ENCODE assay signal across 13 mouse cellular contexts in the genomic region with DNA sequence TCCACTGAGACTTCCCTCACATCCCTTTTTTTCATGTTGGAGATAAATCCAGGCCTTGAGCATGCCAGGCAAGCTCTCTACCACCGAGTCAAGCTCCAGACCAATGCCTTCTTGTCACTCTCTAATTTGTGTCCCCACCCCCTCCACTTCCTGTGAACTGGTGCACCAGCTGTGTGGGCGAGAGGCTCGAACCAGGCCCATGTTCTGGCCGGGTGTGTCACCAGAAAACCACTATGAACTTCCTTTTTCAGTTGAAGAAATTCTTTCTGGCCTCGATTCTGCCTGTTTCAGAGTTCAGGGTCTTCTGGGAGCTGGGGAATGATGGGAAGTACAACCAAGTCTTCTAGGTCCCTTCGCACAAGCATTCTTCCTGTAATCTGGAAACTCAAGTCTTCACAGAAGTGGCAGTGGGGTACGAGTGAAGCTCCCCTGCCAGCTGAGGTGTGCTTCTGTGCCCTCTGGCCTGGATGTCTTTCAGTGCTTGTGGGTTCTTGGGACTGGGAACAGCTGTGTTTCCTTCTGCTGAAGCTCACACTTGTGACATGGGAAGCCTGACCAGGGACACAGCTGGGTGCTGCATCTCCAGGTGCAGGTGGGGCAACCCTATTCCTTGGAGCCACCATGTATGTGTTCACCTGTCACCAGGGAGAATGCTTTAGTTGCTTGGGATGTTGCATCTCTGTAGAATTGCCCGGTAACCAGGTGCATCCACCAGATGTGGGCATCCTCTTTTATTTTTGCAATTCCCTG. TPM values are rescaled to one million over a fixed set of nuclear protein-coding genes. Genes with fewer than 3 reads are reported as not detected.
DNase-seq lines count a peak whose midpoint lies in the region; ATAC-seq and TF ChIP-seq lines count a peak whose summit lies in the region.
"Had no signal": no experiment of that assay in that cellular context is flagged by ENCODE, and none has a peak within 500 bp of the region (broad histone marks: within the 10 kb centered on the region; RNA-seq: fewer than 3 reads in every experiment).

No protein-coding gene starts in this region.

- dilution Hi-C loops in CH12.LX (cut with MboI; ENCODE audit: extremely low pct_ligation_motif_present, extremely low pct_unique_long_range_greater_than_20kb, low sequenced_read_pairs), result no loop called here

- peak; percentile 41 for DNase-seq in adrenal gland, postnatal 14 days
- no peak for DNase-seq in adrenal gland, adult 8-10 months
- peak; percentile 72 for DNase-seq in CH12.LX (ENCODE audit: extremely low read depth)
- DNase-seq in liver, postnatal 0 days, result peak; percentile 41
- peak; percentile 64 to 75 for DNase-seq in spleen, postnatal 4 days (ENCODE audit: low spot score in 2 of 2)
- no peak for DNase-seq in gastrocnemius, adult 18-20 months (ENCODE audit: low spot score)
- no peak for DNase-seq in left cerebral cortex, adult 8-10 months (ENCODE audit: low spot score in 2 of 2)
- no peak for DNase-seq in gastrocnemius, postnatal 25 days
- DNase-seq: cerebellum, adult 9-11 months; retina, postnatal 1 day had no signal

- H3K4me1 ChIP-seq in CH12.LX (ENCODE audit: control insufficient read depth in 1 of 2, insufficient read depth in 2 of 2), result peaks cover 13 to 39% of the 10 kb centered on the region in 2 experiments
- peaks cover 23% of the 10 kb centered on the region for H3K4me1 ChIP-seq in liver, postnatal 0 days (ENCODE audit: insufficient read depth)

- H3K4me3 ChIP-seq in CH12.LX (replicated peaks in 1 of 3; ENCODE audit: low read depth in 2 of 3, low read length in 2 of 3, poor library complexity in 1 of 3), result no peak overlapping the region
- H3K4me3 ChIP-seq in liver, postnatal 0 days (ENCODE audit: low read depth, low read length), result no peak overlapping the region
- H3K4me3 ChIP-seq: limb, embryonic 13.5 days had no signal

- peak; percentile 43 for TF ChIP-seq POLR2A in CH12.LX (IDR thresholded peaks at IDR 0.05; ENCODE audit: low read depth, low read length)

- H3K9me3 ChIP-seq in CH12.LX (replicated peaks; ENCODE audit: low read length), result no peaks in the 10 kb centered on the region
- no peaks in the 10 kb centered on the region for H3K9me3 ChIP-seq in liver, postnatal 0 days (ENCODE audit: low read length)
- H3K9me3 ChIP-seq: limb, embryonic 13.5 days had no signal

- no peak overlapping the region for H3K9ac ChIP-seq in CH12.LX (ENCODE audit: insufficient read depth, low read depth)
- H3K9ac ChIP-seq in liver, postnatal 0 days (replicated peaks), result no peak overlapping the region
- H3K9ac ChIP-seq: limb, embryonic 13.5 days had no signal

- H3K36me3 ChIP-seq in CH12.LX (replicated peaks in 1 of 2; ENCODE audit: control insufficient read depth in 1 of 2, insufficient read depth in 1 of 2, low read length in 1 of 2), result no peaks in the 10 kb centered on the region
- H3K36me3 ChIP-seq in liver, postnatal 0 days (replicated peaks; ENCODE audit: insufficient read depth, low read length), result no peaks in the 10 kb centered on the region
- H3K36me3 ChIP-seq: limb, embryonic 13.5 days had no signal

- in situ Hi-C loops in CH12.LX (cut with MboI; ENCODE audit: low pct_ligation_motif_present, low pct_unique_long_range_greater_than_20kb, low sequenced_read_pairs), result no loop called here

- no peak for TF ChIP-seq EP300 in CH12.LX (IDR thresholded peaks at IDR 0.05; ENCODE audit: low read length)
- no peak for TF ChIP-seq EP300 in liver, postnatal 0 days (IDR thresholded peaks at IDR 0.05; ENCODE audit: low read depth)

- 31% methylated on average over 8 of the region's 8 CpGs for WGBS in liver, postnatal 0 days (ENCODE audit: insufficient replicate concordance)

- H3K4me2 ChIP-seq in CH12.LX (ENCODE audit: insufficient read depth, low read depth, poor library complexity, severe bottlenecking), result no peak overlapping the region
- no peak overlapping the region for H3K4me2 ChIP-seq in liver, postnatal 0 days (ENCODE audit: low read depth, low read length)
- H3K4me2 ChIP-seq: limb, embryonic 13.5 days had no signal

- TF ChIP-seq CTCF in CH12.LX (conservative IDR thresholded peaks at IDR 0.05 in 1 of 2, IDR thresholded peaks at IDR 0.05 in 1 of 2; ENCODE audit: low read depth in 2 of 2, low read length in 2 of 2), result no peak
- TF ChIP-seq CTCF in liver, postnatal 0 days (IDR thresholded peaks at IDR 0.05; ENCODE audit: low read depth), result no peak

- no peaks in the 10 kb centered on the region for H3K27me3 ChIP-seq in CH12.LX (replicated peaks)
- H3K27me3 ChIP-seq in liver, postnatal 0 days (ENCODE audit: insufficient read depth, low read length), result no peaks in the 10 kb centered on the region
- H3K27me3 ChIP-seq: limb, embryonic 13.5 days had no signal

- no peak for ATAC-seq in liver, postnatal 0 days

- no peak for TF ChIP-seq RAD21 in CH12.LX (IDR thresholded peaks at IDR 0.05; ENCODE audit: low read depth, low read length)

- peaks cover 8% of the 10 kb centered on the region; the same call in 1 of the 2 replicates for H3K79me2 ChIP-seq in CH12.LX (replicated peaks; ENCODE audit: control insufficient read depth, extremely low read depth, insufficient read depth, poor library complexity, severe bottlenecking)

- peak overlapping the region; percentile 31 for H3K27ac ChIP-seq in CH12.LX (ENCODE audit: insufficient read depth, low read depth)
- peak overlapping the region; percentile 65; the same call in 1 of the 2 replicates for H3K27ac ChIP-seq in liver, postnatal 0 days (ENCODE audit: low read depth)
- H3K27ac ChIP-seq: limb, embryonic 13.5 days had no signal

TF ChIP-seq in CH12.LX, 34 proteins besides CTCF, POLR2A, EP300 and RAD21:
- TF ChIP-seq HCFC1 (IDR thresholded peaks at IDR 0.05; ENCODE audit: low read depth, low read length) (0 out of 2 replicates have a peak, but pooled peaks have one; percentile 18), MAFK (IDR thresholded peaks at IDR 0.05; ENCODE audit: insufficient replicate concordance, low read length) (no peak), TCF12 (IDR thresholded peaks at IDR 0.05; ENCODE audit: low read depth, low read length) (peak; percentile 41; the same call in 1 of the 2 replicates), ELF1 (IDR thresholded peaks at IDR 0.05; ENCODE audit: low read depth, low read length) (0 out of 2 replicates have a peak, but pooled peaks have one; percentile 34), NRF1 (IDR thresholded peaks at IDR 0.05; ENCODE audit: low read depth, low read length) (no peak), ZMIZ1 (IDR thresholded peaks at IDR 0.05; ENCODE audit: low read depth, low read length) (no peak), CHD2 (IDR thresholded peaks at IDR 0.05; ENCODE audit: low read length) (peak; percentile 70; the same call in 1 of the 2 replicates)

RNA-seq across cellular contexts. Expression of gene Gm10643, which starts 0.9 kb away (rescaled TPM):
- 2.9 and 3.0 TPM in 2 replicates for total RNA-seq in adrenal gland, postnatal 14 days (2021)
- total RNA-seq in adrenal gland, adult 8-10 months (2022), result 1 to 10 TPM; 2.9 to 5.9 (median 4.2) TPM
- total RNA-seq in CH12.LX (2012; rRNA removed), result 0.55 and 0.76 TPM in 2 replicates
- 0.39 and 0.42 TPM in 2 replicates for total RNA-seq in CH12.LX (2014; rRNA removed)
- polyA plus RNA-seq in CH12.LX (2012; ENCODE audit: insufficient read length, low read depth), result 0.14 TPM in 1 of 2 replicates, not detected in the other
- 0.36 and 0.41 TPM in 2 replicates for polyA plus RNA-seq in liver, postnatal 0 days (2015; fragmentation: Nextera tagmentation; extraction: Ambion mirVana)
- total RNA-seq in gastrocnemius, adult 18-20 months (2021), result 1 to 10 TPM; 1.2 TPM
- total RNA-seq in left cerebral cortex, adult 8-10 months (2022), result 1 to 10 TPM; 4.1 to 4.6 (median 4.5) TPM
- total RNA-seq in gastrocnemius, postnatal 25 days (2021), result 1 to 10 TPM; 1.3 to 1.6 TPM

RNA-seq across cellular contexts. Expression of gene Rfx1, which starts 2.6 kb away (rescaled TPM):
- total RNA-seq in adrenal gland, postnatal 14 days (2021), result 15.2 and 17.3 TPM in 2 replicates
- 10 to 100 TPM; 16.8 to 25.2 (median 20.5) TPM for total RNA-seq in adrenal gland, adult 8-10 months (2022)
- total RNA-seq in CH12.LX (2012; rRNA removed) (9.9 and 10.8 TPM in 2 replicates), CH12.LX (2014; rRNA removed) (3.2 and 3.5 TPM in 2 replicates)
- 10.7 and 13.1 TPM in 2 replicates for polyA plus RNA-seq in CH12.LX (2012; ENCODE audit: insufficient read length, low read depth)
- polyA plus RNA-seq in liver, postnatal 0 days (2015; fragmentation: Nextera tagmentation; extraction: Ambion mirVana), result 1.3 and 1.5 TPM in 2 replicates
- total RNA-seq in gastrocnemius, adult 18-20 months (2021), result 1 to 10 TPM; 4.6 to 4.8 TPM
- total RNA-seq in left cerebral cortex, adult 8-10 months (2022), result 10 to 100 TPM; 19.5 to 26.3 (median 24.3) TPM
- 1 to 10 TPM; 3.6 to 4.4 TPM for total RNA-seq in gastrocnemius, postnatal 25 days (2021)

RNA-seq across cellular contexts. Expression of gene Rln3, which starts 19.2 kb away (rescaled TPM):
- total RNA-seq in adrenal gland, postnatal 14 days (2021), result 0.64 TPM in 1 of 2 replicates, not detected in the other
- not detected for total RNA-seq in adrenal gland, adult 8-10 months (2022)
- total RNA-seq in CH12.LX (2012; rRNA removed) (not detected in 2 replicates), CH12.LX (2014; rRNA removed) (not detected in 2 replicates)
- polyA plus RNA-seq in CH12.LX (2012; ENCODE audit: insufficient read length, low read depth), result not detected in 2 replicates
- 0.18 TPM in 1 of 2 replicates, not detected in the other for polyA plus RNA-seq in liver, postnatal 0 days (2015; fragmentation: Nextera tagmentation; extraction: Ambion mirVana)
- total RNA-seq in gastrocnemius, adult 18-20 months (2021), result not detected
- total RNA-seq in left cerebral cortex, adult 8-10 months (2022), result not detected
- not detected for total RNA-seq in gastrocnemius, postnatal 25 days (2021)
- polyA plus RNA-seq: heart, embryonic 14.5 days; kidney, embryonic 16.5 days; limb, embryonic 13.5 days had no signal

RNA-seq across cellular contexts. Expression of gene Il27ra, which starts 21.6 kb away (rescaled TPM):
- total RNA-seq in adrenal gland, postnatal 14 days (2021), result 2.3 and 12.2 TPM in 2 replicates
- 1 to 10 TPM; 1.9 to 3.1 (median 2.8) TPM for total RNA-seq in adrenal gland, adult 8-10 months (2022)
- 0.97 and 1.4 TPM in 2 replicates for total RNA-seq in CH12.LX (2012; rRNA removed)
- total RNA-seq in CH12.LX (2014; rRNA removed), result 2.1 and 2.3 TPM in 2 replicates
- polyA plus RNA-seq in CH12.LX (2012; ENCODE audit: insufficient read length, low read depth), result 2.4 and 3.0 TPM in 2 replicates
- 0.76 and 0.88 TPM in 2 replicates for polyA plus RNA-seq in liver, postnatal 0 days (2015; fragmentation: Nextera tagmentation; extraction: Ambion mirVana)
- under 1 TPM; 0.37 to 0.66 TPM for total RNA-seq in gastrocnemius, adult 18-20 months (2021)
- under 1 TPM; 0.36 to 0.57 (median 0.47) TPM for total RNA-seq in left cerebral cortex, adult 8-10 months (2022)
- total RNA-seq in gastrocnemius, postnatal 25 days (2021), result 1 to 10 TPM in 1 of 2 experiments, under 1 TPM in 1; 0.69 to 1.2 TPM

RNA-seq across cellular contexts. Expression of gene Dcaf15, which starts 40.5 kb away (rescaled TPM):
- total RNA-seq in adrenal gland, postnatal 14 days (2021), result 16.5 and 21.0 TPM in 2 replicates
- 10 to 100 TPM; 18.3 to 27.1 (median 23.8) TPM for total RNA-seq in adrenal gland, adult 8-10 months (2022)
- total RNA-seq in CH12.LX (2012; rRNA removed) (44.3 and 47.9 TPM in 2 replicates), CH12.LX (2014; rRNA removed) (38.5 and 39.3 TPM in 2 replicates)
- 48.3 and 50.7 TPM in 2 replicates for polyA plus RNA-seq in CH12.LX (2012; ENCODE audit: insufficient read length, low read depth)
- polyA plus RNA-seq in liver, postnatal 0 days (2015; fragmentation: Nextera tagmentation; extraction: Ambion mirVana), result 2.3 and 2.8 TPM in 2 replicates
- 1 to 10 TPM; 4.8 to 4.9 TPM for total RNA-seq in gastrocnemius, adult 18-20 months (2021)
- 10 to 100 TPM; 17.0 to 19.8 (median 18.5) TPM for total RNA-seq in left cerebral cortex, adult 8-10 months (2022)
- 1 to 10 TPM; 3.9 to 5.3 TPM for total RNA-seq in gastrocnemius, postnatal 25 days (2021)

Comparison
In these comparisons a context has a peak if more than half of its experiments do, and no peak if none do; other contexts are left out.
1. DNase-seq: peak in adrenal gland, postnatal 14 days (single experiment), CH12.LX (single experiment), liver, postnatal 0 days (single experiment) and spleen, postnatal 4 days (2 of 2); none in adrenal gland, adult 8-10 months (single experiment), gastrocnemius, adult 18-20 months (single experiment), left cerebral cortex, adult 8-10 months (0 of 2) and gastrocnemius, postnatal 25 days (single experiment).